Mouse (Mus musculus) bone marrow, adult 2 months (tissue): Measurements from ENCODE around the gene Dennd6a. TPM values are rescaled to one million over a fixed set of nuclear protein-coding genes. Genes with fewer than 3 reads are reported as not detected.

Experiments used
- H3K27ac ChIP-seq: fragments of 200-500 bp; 2 replicates; pipeline ENCODE4 v1.5.1; 2012; ENCODE audit warnings: low read depth, mild to moderate bottlenecking, control low read depth, inconsistent platforms, low read length; ENCODE audit not compliant: control insufficient read depth, poor library complexity, insufficient read depth
- H3K4me1 ChIP-seq: fragments of 200-500 bp; 2 replicates; pipeline ENCODE4 v1.6.1; 2011; ENCODE audit warnings: low read length; ENCODE audit not compliant: control insufficient read depth, insufficient read depth
- H3K4me3 ChIP-seq: fragments of 200-500 bp; replicated peaks from 2 replicates; pipeline ENCODE3; 2011; ENCODE audit warnings: mild to moderate bottlenecking, low read depth, low read length, control low read depth; ENCODE audit not compliant: control insufficient read depth
- CTCF ChIP-seq: fragments of 200-500 bp; IDR thresholded peaks from 2 replicates; pipeline ENCODE4 v1.5.1; 2011; ENCODE audit warnings: low read length, control low read depth; ENCODE audit not compliant: control insufficient read depth, insufficient read depth
- POLR2A ChIP-seq: fragments of 200-500 bp; IDR thresholded peaks from 2 replicates; pipeline ENCODE4 v1.6.1; 2011; ENCODE audit warnings: low read depth, mild to moderate bottlenecking, control low read depth, low read length, borderline replicate concordance; ENCODE audit not compliant: control insufficient read depth
- WGBS: fragments of 180-500 bp; shearing (Covaris S2); methylation state at CpG from one replicate; pipeline ENCODE4 v1.1.7; 2018; 5-methylcytosine and 5-hydroxymethylcytosine counted together
- polyA plus RNA-seq: library from polyadenylated mRNA; stranded (reverse); fragments of >200 nt; gene quantifications from 2 replicates; pipeline ENCODE4 v1.2.4, GENCODE M21; 2011; ENCODE audit warnings: low replicate concordance; ENCODE audit not compliant: missing spikeins, insufficient read depth, insufficient read length

The Dennd6a gene
- polyA plus RNA-seq, 1 experiment: 7.6 TPM

DNA sequence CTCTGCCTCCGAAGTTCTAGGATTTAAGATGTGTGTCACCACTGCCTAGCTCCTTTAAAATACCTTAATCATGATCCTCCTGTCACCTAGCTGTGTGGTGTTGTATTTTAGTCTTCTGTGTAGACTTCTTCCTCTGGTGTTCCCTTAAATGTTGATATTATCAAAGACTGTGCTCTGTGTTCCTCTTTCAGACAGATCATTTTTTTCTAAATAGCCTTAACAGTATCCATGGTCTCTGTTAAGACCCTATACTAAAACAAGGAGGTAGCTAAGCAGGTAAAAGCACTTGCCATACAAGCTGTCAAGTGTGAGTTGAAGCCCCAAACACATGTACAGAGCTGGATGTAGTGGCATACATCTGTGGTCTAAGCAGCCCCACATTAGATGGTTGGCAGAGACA, 36.0 kb downstream of the Dennd6a start:
- no peak overlapping the region for H3K4me3 ChIP-seq
- no peak for TF ChIP-seq POLR2A
- TF ChIP-seq CTCF: no peak
- no peak overlapping the region for H3K27ac ChIP-seq
- 58% methylated on average over 1 of the region's 1 CpGs for WGBS
- no peaks in the 10 kb centered on the region for H3K4me1 ChIP-seq

DNA sequence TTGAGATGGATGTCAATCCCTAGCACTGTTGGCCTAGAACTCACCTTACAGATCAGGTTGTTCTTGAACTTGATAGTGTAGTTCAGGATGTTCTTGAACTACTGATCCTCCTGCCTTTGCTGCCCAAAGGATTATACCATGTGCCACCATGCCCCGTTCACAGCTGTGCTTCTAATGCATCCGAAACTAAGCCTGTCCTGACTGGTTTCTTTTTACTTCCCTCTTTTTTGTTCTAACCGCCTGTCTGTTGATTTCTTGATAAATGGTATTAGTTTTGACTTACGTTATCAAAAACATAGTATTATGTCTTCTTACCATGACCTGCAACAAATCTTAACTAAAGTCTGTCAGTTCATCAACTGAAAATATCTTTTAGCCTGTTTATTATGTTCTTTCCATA, 37.0 kb downstream of the Dennd6a start:
- Histone ChIP-seq H3K4me1 (no peaks in the 10 kb centered on the region), H3K27ac (no peak overlapping the region), H3K4me3 (no peak overlapping the region)
- TF ChIP-seq POLR2A (no peak), CTCF (no peak)
- WGBS: 43% methylated on average over 4 of the region's 4 CpGs

GRCm38 (mm10) chr14:26625301-26625700, 51.6 kb downstream of the Dennd6a start:
- WGBS: 64% methylated on average over 4 of the region's 4 CpGs
- Histone ChIP-seq H3K27ac (no peak overlapping the region), H3K4me3 (no peak overlapping the region), H3K4me1 (no peaks in the 10 kb centered on the region; the same call in 1 of the 2 replicates)
- TF ChIP-seq CTCF (no peak), POLR2A (no peak)

GRCm38 (mm10) chr14:26626605-26627140, 53.0 kb downstream of the Dennd6a start:
- 12% methylated on average over 5 of the region's 5 CpGs for WGBS
- TF ChIP-seq CTCF: no peak
- TF ChIP-seq POLR2A: no peak
- Histone ChIP-seq H3K27ac (peak overlapping the region; percentile 85), H3K4me1 (no peaks in the 10 kb centered on the region; the same call in 1 of the 2 replicates), H3K4me3 (peak overlapping the region; percentile 41)

- WGBS: 23% methylated on average over 17 of the region's 17 CpGs
- H3K27ac ChIP-seq: peak overlapping the region; percentile 25; the same call in 1 of the 2 replicates
- H3K4me3 ChIP-seq: peak overlapping the region; percentile 61
- no peaks in the 10 kb centered on the region; the same call in 1 of the 2 replicates for H3K4me1 ChIP-seq
- no peak for TF ChIP-seq POLR2A
- no peak for TF ChIP-seq CTCF
Observed at GRCm38 (mm10) chr14:26637025-26637850, 63.6 kb downstream of the Dennd6a start.

GRCm38 (mm10) chr14:26637851-26638707, 64.4 kb downstream of the Dennd6a start, which contains the start of gene Arf4:
TSS of gene Arf4 (plus strand) at chr14:26638074.
- H3K4me3 ChIP-seq: peak within 1 kb of the TSS; percentile 96
- no peaks in the 10 kb centered on the region; the same call in none of the 2 replicates for H3K4me1 ChIP-seq
- under 1% methylated on average over 83 of the region's 83 CpGs for WGBS
- peak within 1 kb of the TSS; percentile 91 for H3K27ac ChIP-seq
- TF ChIP-seq POLR2A (peak; percentile 87), CTCF (no peak)

- TF ChIP-seq CTCF (no peak), POLR2A (peak; percentile 44; the same call in 1 of the 2 replicates)
- peak overlapping the region; percentile 96 for H3K4me3 ChIP-seq
- WGBS: under 1% methylated on average over 16 of the region's 16 CpGs
- peak overlapping the region; percentile 91 for H3K27ac ChIP-seq
- H3K4me1 ChIP-seq: no peaks in the 10 kb centered on the region; the same call in none of the 2 replicates
Observed at GRCm38 (mm10) chr14:26638708-26639084, 65.0 kb downstream of the Dennd6a start.

- 2% methylated on average over 11 of the region's 11 CpGs for WGBS
Observed at GRCm38 (mm10) chr14:26639251-26639650, 65.6 kb downstream of the Dennd6a start.

More at GRCm38 (mm10) chr14:26639251-26639650, 65.6 kb downstream of the Dennd6a start:
- Histone ChIP-seq H3K4me3 (peak overlapping the region; percentile 59), H3K27ac (peak overlapping the region; percentile 12; the same call in 1 of the 2 replicates), H3K4me1 (no peaks in the 10 kb centered on the region; the same call in none of the 2 replicates)
- TF ChIP-seq POLR2A (no peak), CTCF (no peak)
